ENCODE assay signal across 9 mouse cellular contexts in the genomic region with DNA sequence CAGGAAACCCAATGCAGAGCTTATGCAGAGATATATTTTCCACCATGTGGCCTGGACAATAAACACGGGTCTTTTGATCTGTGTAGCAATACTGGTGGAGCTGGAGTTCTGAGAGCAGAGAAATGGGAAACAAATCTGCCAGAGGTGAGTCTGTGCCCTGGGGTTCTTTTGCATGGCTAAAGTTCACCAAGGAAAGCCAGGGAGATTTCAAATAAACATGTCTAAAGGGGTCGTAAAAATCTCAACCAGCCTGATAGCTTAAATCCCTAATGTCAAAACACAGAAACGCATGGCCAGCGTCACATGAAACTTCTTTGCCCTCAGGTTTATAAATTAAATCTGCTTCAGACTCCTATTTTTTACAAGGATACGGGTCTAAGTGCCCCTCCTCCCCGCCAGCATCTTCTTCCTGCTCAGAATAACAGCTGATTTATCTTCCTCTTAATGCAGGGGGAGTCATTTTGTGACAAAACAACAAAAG.
DNase-seq lines count a peak whose midpoint lies in the region; ATAC-seq lines count a peak whose summit lies in the region.
"Had no signal": no experiment of that assay in that cellular context is flagged by ENCODE, and none has a peak within 500 bp of the region (broad histone marks: within the 10 kb centered on the region; RNA-seq: fewer than 3 reads in every experiment).

No protein-coding gene starts in this region.

- 56% methylated on average over 6 of the region's 6 CpGs for WGBS in midbrain, embryonic 11.5 days
- 52% methylated on average over 6 of the region's 6 CpGs for WGBS in midbrain, embryonic 10.5 days
- WGBS in hindbrain, embryonic 11.5 days = 49% methylated on average over 6 of the region's 6 CpGs
- WGBS in midbrain, embryonic 12.5 days = 47% methylated on average over 6 of the region's 6 CpGs

- H3K27me3 ChIP-seq in midbrain, embryonic 11.5 days (ENCODE audit: control insufficient read depth, insufficient read depth, low read length) = no peaks in the 10 kb centered on the region
- no peaks in the 10 kb centered on the region for H3K27me3 ChIP-seq in midbrain, embryonic 10.5 days (ENCODE audit: low read depth, poor library complexity, severe bottlenecking)
- no peaks in the 10 kb centered on the region for H3K27me3 ChIP-seq in hindbrain, embryonic 11.5 days (ENCODE audit: control insufficient read depth, insufficient read depth, low read length)
- no peaks in the 10 kb centered on the region for H3K27me3 ChIP-seq in midbrain, embryonic 12.5 days

- no peak overlapping the region for H3K4me3 ChIP-seq in midbrain, embryonic 11.5 days (ENCODE audit: low read depth, low read length)
- no peak overlapping the region for H3K4me3 ChIP-seq in midbrain, embryonic 10.5 days
- no peak overlapping the region for H3K4me3 ChIP-seq in hindbrain, embryonic 11.5 days (ENCODE audit: low read depth, low read length)
- no peak overlapping the region for H3K4me3 ChIP-seq in midbrain, embryonic 12.5 days

- DNase-seq in midbrain, embryonic 11.5 days (ENCODE audit: low spot score, missing footprints) = peak; percentile 83
- no peak for DNase-seq in midbrain, embryonic 10.5 days (ENCODE audit: low spot score)
- DNase-seq in hindbrain, embryonic 11.5 days (ENCODE audit: low spot score) = no peak
- DNase-seq in adrenal gland, postnatal 25 days = no peak
- DNase-seq in spleen, postnatal 36 days (ENCODE audit: low spot score in 2 of 2) = no peak
- DNase-seq in left cerebral cortex, adult 18-20 months (ENCODE audit: low spot score in 2 of 2) = no peak
- no peak for DNase-seq in cerebellum, postnatal 14 days

- no peak overlapping the region for H3K9ac ChIP-seq in midbrain, embryonic 11.5 days (ENCODE audit: low read length)
- no peak overlapping the region for H3K9ac ChIP-seq in hindbrain, embryonic 11.5 days (ENCODE audit: low read depth, low read length)
- no peak overlapping the region for H3K9ac ChIP-seq in midbrain, embryonic 12.5 days (replicated peaks)

- no peak overlapping the region for H3K27ac ChIP-seq in midbrain, embryonic 11.5 days (ENCODE audit: low read depth, low read length)
- no peak overlapping the region for H3K27ac ChIP-seq in midbrain, embryonic 10.5 days (replicated peaks)
- peak overlapping the region; percentile 24; the same call in 1 of the 2 replicates for H3K27ac ChIP-seq in hindbrain, embryonic 11.5 days (ENCODE audit: low read depth, low read length)
- H3K27ac ChIP-seq in midbrain, embryonic 12.5 days (replicated peaks) = no peak overlapping the region

- no peaks in the 10 kb centered on the region for H3K36me3 ChIP-seq in midbrain, embryonic 11.5 days (ENCODE audit: control insufficient read depth, insufficient read depth, low read length)
- H3K36me3 ChIP-seq in midbrain, embryonic 10.5 days = no peaks in the 10 kb centered on the region
- no peaks in the 10 kb centered on the region for H3K36me3 ChIP-seq in hindbrain, embryonic 11.5 days (ENCODE audit: control insufficient read depth, insufficient read depth, low read length)
- no peaks in the 10 kb centered on the region for H3K36me3 ChIP-seq in midbrain, embryonic 12.5 days
- H3K36me3 ChIP-seq: G1E had no signal

- H3K4me2 ChIP-seq in midbrain, embryonic 11.5 days = no peak overlapping the region
- no peak overlapping the region for H3K4me2 ChIP-seq in hindbrain, embryonic 11.5 days (replicated peaks; ENCODE audit: low read depth, low read length)
- 0 out of 2 replicates have a peak overlapping the region, but pooled peaks have one; percentile 7 for H3K4me2 ChIP-seq in midbrain, embryonic 12.5 days (replicated peaks)

- no peak for ATAC-seq in midbrain, embryonic 11.5 days (ENCODE audit: low FRiP score)
- peak; percentile 47; the same call in 1 of the 2 replicates for ATAC-seq in hindbrain, embryonic 11.5 days (ENCODE audit: low FRiP score)
- ATAC-seq in midbrain, embryonic 12.5 days (ENCODE audit: low FRiP score, low read depth) = no peak

- no peaks in the 10 kb centered on the region for H3K9me3 ChIP-seq in midbrain, embryonic 11.5 days (ENCODE audit: control insufficient read depth, low read length)
- no peaks in the 10 kb centered on the region for H3K9me3 ChIP-seq in midbrain, embryonic 10.5 days (replicated peaks)
- H3K9me3 ChIP-seq in hindbrain, embryonic 11.5 days (ENCODE audit: control insufficient read depth, low read length) = no peaks in the 10 kb centered on the region
- no peaks in the 10 kb centered on the region for H3K9me3 ChIP-seq in midbrain, embryonic 12.5 days
- H3K9me3 ChIP-seq: G1E had no signal

- H3K4me1 ChIP-seq in midbrain, embryonic 11.5 days (ENCODE audit: control insufficient read depth, insufficient read depth, low read length) = no peaks in the 10 kb centered on the region
- 0 out of 2 replicates have a peak, but pooled peaks cover 3% of the 10 kb centered on the region for H3K4me1 ChIP-seq in midbrain, embryonic 10.5 days
- no peaks in the 10 kb centered on the region for H3K4me1 ChIP-seq in hindbrain, embryonic 11.5 days (replicated peaks; ENCODE audit: control insufficient read depth, insufficient read depth, low read length)
- no peaks in the 10 kb centered on the region for H3K4me1 ChIP-seq in midbrain, embryonic 12.5 days
